Mouse (Mus musculus): ENCODE measurements at regions not wholly inside any gene's neighbourhood (a gene's known extent, or its start where the extent isn't known, plus 50 kb on each side); places are given as distances from the start of the nearest gene placed in this dataset.

DNA sequence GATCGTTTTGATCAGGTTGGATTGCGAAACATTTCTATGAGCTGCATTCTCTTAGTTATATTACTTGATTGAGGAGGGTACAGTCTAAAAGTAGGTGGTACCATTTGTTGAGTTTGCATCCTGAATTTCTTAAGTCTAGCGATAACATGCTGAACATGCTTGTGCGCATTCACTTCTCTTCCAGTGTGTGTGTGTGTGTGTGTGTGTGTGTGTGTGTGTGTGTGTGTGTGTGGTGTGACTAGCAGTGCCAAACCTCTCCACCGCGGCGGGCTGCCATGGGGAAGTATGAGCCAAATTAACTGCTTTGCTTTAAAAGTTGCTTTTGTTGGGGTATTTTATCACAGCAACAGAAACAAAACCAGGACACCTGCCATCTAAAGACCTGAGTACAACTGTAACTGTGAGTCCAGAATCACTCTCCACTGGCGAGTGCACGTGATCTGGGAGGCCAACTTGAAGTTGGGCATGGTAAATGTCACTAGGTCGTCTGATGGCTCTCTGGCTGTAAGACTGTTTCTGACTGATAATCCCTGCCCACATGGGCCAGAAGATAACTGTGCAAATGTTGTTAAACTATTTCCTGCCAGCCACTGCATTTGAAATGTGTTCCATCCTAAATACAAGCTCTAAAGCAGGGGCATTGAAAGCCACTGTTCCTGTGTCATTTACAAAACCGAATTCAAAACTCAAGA, 273.3 kb upstream of the Ppargc1a start:
- no peak for DNase-seq (ENCODE audit: low read depth, low spot score)

DNA sequence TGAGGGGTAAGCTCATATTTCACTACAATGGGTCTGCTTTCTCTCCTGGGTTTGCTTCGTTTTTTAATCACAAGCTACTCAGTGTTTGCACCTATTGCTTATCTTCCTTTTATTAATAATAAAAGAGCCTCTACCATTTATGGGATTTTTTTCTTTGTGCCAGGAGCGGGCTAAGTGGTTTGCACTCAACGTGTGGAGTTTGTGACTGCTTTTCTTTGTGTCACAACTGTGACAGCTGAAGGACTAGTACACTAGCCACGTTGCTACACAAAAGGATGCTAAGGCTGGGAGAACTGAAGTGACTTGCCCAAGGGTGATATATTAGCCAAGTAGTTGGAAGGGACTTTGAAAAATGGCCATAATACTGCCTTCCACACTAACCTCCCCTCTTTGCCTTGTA, 271.8 kb upstream of the Ppargc1a start:
- DNase-seq (ENCODE audit: low read depth, low spot score) = no peak

DNA sequence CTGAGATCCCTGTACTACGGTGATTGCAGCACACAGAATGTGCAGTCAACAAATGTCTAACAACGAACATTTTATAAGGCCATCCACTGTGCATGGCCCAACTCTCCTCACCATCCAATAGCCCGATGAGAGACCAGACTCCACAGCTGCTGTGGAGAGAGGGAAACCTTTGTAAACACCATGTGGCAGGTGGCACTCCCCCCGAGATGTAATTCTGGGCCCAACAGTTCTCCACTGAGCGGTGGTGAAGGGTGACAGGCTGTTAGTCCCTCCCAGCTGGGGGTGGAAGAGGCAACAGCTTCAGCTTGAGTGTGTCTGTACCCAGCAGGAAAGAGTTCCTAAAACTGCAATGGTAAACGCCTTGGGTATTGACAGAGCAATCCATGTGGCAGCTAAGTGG, 263.0 kb upstream of the Ppargc1a start:
- no peak for DNase-seq (ENCODE audit: low read depth, low spot score)

DNA sequence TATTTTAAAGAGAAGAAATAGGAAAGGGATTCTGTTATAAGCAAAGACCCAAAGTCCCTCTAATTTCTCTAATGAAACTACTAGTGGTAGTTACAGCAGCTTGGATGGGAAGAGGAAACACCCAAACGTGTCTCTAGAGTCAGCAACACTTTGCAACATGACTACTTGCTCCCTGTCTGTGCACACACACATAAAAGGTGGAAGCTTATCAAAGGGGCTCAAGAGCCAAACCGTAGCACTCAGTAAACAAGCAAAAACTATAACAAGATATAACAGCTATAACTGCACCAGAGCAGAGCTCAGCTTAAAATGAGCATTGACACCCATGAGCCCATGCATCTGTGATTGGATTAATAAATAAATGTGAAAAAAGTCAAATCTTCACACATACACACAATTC, 262.5 kb upstream of the Ppargc1a start:
- DNase-seq (ENCODE audit: low read depth, low spot score) = no peak

DNA sequence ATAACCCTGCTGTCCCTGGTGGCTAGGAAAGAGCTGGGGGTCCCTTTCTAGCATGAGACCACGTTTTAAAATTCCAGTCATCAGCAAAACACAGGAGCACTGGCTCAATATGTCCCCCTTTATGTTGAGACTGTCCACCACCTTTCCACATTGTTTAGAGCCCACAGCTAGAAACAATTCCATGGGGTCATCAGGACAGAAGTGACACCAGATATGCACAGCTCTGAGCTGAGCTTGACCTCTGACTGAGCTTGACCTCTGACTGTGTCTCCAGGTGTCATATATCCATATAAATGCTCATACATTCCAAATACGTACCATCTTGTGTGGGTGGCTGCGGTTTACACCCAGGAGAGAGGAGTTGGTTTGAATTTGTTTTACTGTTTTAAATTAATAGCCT, 262.1 kb upstream of the Ppargc1a start:
- DNase-seq (ENCODE audit: low read depth, low spot score) = no peak

DNA sequence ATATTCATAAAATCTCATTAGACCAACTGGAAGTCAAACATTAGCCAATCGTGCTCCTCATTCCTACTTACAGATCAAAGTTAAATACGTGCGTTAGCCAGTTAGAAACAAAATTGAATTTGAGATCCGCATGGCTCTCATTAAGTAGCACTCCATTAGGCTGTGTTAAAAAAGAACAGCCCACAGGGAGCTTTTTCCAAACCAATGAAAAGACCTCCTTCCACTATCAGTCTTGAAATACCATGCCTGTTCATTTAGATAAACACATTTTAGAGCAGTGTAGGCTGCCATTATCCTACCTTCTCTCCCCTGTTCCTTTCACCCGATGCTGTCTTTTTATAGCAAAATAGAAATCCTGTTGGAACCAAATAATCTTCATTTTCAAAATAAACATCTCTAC, 261.5 kb upstream of the Ppargc1a start:
- no peak for DNase-seq (ENCODE audit: low read depth, low spot score)

DNA sequence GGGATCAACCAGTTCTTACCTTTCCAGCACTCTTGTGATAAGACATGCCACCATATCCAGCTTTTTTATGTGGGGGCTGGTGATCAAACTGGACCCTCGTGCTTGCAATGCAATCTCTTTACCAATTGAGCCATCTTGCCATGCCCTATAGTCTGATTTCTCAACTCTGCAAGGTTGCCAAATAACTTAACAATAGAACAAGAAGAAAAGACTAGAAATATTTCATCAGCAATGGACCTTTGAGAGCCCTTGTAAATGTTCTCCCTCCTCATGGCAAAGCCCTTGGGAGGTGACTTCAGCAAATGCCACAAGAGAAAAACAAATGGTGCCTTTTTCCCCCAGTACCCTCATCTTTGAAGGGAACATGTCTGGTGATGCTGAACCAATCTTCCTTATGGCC, 258.7 kb upstream of the Ppargc1a start:
- DNase-seq (ENCODE audit: low read depth, low spot score) = no peak

DNA sequence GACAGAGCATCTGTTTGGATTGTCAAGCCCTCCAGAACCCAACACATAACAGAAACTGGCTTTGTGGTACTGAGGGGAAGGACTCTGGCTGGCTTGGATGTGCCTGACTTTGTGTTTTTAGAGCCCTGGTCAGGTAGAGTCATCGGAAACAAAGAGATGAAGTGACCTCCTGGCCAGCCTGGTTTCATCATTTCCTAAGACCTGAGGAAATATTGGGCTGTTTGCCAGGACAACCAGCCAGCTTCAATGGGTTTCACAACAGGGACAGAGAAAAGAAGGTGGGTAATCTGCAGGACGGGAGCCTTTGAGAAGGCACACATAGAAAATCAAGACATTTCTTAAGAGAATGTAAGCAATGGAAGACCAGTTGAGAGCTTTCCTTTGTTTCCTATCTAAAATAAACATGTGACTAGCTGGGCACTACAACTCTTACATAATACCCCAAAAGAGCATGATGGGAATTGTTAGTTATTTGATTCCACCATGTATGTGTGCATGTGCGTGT, 258.1 kb upstream of the Ppargc1a start:
- no peak for DNase-seq (ENCODE audit: low read depth, low spot score)

DNA sequence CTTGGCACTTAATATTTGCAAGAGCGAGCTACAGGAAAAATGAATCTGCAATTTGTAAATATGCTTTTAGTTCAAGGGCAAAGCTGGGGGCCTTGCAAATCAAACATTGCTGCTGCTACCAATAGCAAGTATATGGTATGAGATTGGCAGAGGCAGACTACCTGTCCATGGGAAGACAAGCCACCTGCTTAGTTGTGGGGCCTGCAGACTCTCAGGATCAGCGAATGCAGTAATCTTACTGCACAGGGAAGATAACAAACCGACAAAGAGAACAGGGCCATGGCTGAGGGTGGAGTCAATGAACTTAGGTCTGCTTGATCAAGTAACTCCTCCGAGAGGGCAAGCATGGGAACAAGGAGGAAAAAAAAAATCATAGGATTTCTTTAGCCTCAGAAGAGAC, 257.2 kb upstream of the Ppargc1a start:
- DNase-seq (ENCODE audit: low read depth, low spot score) = no peak

DNA sequence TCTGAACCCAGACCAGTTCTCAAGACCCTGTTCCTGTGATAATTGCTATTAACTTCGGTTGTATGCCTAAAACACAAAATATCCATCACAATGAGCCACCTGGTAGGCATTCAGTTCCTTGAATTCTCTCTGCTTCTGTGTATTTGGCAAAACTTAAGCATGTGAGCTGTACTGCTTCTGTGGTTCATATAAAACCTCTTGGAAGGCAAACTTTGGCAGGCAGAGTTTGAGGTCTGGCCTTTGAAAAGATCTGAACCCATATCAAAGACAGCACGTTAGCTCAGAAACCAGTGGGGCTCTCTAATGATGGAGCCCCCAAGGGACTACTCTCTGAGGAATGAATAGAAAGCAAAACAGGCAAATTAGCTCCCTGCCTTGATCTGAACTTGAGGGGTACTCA, 256.1 kb upstream of the Ppargc1a start:
- no peak for DNase-seq (ENCODE audit: low read depth, low spot score)

DNA sequence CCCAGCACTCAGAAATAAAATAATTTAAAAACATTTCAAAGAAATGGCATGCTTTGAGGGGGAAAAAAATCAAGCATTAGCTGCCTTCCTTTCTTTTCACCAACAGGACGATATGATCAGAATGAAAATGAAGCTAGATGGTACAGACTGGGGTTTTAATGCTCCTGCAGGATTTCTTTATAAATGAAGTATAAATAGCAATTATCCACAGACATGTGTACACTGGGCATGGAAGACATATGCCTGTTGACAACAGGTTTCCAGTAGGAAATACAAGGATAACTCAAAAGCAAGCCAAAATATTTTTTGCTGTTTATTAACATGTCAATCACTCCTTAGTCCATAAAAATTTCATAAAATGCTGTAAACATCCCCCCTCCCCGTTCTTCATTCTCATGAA, 248.7 kb upstream of the Ppargc1a start:
- DNase-seq (ENCODE audit: low read depth, low spot score) = no peak

DNA sequence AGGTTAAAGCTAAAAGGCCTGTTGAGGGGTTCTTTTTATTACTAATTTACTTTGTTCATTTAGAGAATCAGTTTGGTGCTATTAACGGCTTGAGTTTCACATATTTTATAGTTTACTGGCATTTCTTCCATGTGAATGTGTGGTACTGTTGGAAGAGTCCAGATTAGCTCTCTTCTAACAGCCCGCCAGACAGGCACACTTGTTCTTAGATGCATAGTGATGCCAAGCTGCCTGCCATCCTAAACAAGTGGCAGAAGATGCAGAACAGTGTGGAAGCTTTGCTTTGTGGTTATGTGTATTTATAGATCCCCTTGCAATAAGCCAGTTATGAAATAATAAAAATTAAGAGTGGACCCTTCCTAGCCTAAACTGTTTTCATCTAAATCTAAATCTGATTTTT, 244.2 kb upstream of the Ppargc1a start:
- no peak for DNase-seq (ENCODE audit: low read depth, low spot score)

DNA sequence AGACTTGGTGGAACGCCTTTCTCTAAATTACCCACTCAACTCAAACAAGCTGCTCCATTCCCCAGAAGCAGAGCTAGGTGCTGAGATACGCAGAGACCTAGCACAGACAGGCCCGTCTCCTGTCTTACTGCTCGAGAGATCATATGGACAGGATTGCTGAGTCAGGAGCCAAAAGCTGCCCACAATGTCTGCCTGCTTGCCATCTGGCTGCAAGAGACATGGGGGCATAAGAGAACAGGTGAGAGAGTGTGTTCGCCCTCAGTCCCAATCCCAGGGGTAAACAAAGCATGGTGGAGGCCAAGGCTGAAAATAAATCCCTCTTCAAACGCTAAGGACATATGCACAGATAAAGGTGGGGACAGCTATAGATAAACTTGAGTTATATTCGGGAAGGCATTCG, 234.0 kb upstream of the Ppargc1a start:
- no peak for DNase-seq (ENCODE audit: low read depth, low spot score)

DNA sequence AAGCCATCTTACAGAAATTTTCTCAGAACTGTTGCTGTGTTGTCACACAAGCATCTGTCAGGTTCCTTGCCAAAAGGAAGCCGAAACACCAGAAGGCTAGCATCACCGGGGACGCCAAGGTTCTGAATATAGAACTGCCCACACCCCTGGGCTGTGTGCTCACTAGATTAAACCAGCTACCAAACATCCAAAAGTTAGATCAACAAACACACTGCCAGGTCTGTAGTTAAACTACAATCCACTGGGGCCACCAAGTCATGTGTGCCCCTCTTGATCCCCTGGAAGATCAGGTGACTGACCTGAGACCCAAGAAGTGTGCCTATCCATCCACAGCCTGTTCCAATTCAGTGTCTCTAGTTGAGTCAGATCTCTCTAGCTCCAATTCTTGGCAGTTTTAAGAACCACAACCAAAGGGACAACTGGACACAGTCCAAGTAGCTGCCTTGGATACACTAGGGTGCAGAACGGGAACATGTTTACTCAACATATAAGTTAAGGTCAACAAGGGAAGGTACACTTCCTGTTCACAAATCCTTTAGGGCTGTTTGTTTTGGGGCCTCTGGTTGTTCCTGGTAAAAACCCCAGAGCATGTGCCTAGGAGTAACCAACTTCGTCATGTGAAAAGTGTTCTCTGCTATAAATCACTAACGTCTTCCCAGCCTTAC, 232.0 kb upstream of the Ppargc1a start:
- DNase-seq (ENCODE audit: low read depth, low spot score) = no peak

DNA sequence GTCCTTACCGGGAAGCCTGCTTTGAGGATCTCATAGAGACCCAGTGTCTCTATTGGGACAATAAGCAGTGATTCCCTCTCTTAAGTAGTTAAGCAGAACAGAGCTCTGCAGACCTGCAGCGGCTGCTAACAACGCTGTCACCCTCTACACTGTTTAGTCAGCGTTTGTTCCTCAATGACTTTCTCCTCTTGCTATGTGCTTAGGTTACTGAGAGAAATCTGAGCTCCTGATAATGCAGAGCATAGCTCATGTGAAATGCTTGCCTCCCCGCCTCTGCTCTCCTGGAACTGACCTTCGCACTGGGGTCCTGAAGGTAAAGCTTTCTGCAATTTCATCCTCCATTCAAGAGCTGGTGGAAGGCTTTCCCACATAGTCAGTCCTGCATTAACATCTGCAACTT, 226.6 kb upstream of the Ppargc1a start:
- no peak for DNase-seq (ENCODE audit: low read depth, low spot score)

DNA sequence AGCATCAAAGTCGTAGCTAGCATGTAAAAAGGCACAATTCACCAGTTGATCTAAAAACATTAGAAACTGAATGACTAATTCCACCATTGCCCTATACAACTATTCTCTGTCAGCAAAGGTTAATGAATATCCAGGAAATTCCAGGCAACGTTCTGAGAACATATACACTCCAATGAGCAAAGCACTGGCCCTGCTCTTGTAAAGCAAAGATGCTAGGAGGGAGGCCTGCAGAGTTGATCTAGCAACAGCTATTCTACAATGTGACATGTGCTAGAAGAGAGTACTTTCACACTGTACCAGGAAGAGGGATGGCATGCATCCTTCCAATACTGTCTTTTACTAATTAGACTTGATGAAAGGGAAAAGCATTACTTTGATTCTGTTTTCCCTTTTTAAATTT, 225.4 kb upstream of the Ppargc1a start:
- DNase-seq (ENCODE audit: low read depth, low spot score) = no peak

DNA sequence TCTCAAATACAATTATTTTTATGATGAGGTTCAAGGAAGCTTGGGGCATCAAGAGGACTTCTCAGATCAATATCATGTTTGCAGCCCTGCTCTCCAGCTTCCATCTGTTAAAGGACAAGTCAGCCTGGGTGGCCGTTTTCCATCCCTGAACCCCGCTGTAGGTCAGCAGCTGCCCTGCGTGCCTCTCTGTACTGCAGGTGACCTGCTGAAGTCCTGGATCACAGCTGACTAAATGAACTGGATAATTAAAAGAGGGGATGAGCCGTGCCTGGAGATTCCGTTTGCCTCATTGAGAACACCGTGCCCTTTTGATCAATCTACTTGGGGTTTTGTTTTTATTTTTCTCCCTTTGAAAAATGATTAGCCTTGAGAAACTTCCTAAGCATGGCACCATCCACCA, 221.2 kb upstream of the Ppargc1a start:
- DNase-seq (ENCODE audit: low read depth, low spot score) = no peak

DNA sequence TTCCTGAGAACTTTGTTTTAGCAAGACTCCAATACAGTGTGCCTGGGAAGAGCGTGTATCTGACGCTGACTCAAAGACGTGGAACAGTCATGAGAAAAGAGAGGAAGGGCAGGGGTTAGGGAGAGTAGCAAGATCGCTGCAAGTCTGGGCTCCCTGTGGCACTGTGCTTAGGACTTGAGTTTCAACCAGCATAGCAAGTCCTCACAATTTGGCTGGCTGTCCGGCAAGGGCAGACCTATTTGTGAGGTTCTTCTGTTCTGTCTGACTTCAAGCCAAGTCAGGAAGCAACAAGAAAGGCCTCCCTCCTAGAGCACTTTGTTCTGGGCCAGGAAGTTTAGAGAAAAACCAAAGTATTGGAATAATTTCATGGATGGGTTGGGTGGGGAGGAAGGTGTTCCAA, 216.0 kb upstream of the Ppargc1a start:
- DNase-seq (ENCODE audit: low read depth, low spot score) = no peak

DNA sequence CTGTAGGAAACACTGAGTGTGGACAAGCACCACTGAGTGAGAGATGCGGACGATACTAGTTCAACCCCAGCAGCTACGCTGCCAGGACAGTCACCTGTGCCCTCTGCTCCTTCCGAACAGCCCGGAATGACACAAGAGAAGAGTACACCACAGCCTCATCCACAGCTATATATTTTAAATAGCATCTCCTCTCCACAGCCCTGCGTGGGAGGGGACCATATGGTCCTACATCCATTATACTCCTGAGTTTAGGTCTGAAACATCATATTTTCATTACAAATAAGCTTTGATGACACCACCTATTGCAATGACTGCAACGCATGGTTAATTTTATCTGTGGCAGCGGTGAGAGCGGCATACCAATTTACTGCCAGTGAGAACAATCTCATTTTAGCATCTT, 215.6 kb upstream of the Ppargc1a start:
- DNase-seq (ENCODE audit: low read depth, low spot score) = no peak

DNA sequence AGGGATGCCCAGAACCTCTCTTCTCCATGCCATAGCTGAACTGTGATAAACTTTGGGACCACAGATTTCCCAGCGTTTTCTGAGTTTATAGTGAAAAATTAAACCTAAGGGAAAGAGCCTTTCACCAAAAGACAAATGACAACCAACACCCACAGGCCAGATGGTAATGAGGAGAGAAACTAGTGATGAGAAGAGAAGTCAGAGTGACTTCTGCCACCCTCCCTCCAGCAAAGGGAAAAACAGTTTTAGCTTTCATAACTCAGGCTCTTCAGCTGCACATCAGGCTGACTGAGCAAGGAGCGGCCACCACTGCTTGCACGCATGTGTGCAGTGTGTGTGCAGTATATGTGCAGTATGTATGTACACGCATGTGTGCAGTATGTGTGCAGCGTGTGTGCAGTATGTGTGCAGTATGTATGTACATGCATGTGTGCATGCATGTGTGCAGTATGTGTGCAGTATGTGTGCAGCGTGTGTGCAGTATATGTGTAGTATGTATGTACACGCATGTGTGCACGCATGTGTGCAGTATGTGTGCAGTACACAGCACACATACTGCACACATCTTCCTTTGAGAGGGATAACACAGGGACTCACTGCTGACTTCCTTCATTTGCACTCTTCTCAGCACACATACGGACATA, 208.1 kb upstream of the Ppargc1a start:
- no peak for DNase-seq (ENCODE audit: low read depth, low spot score)

DNA sequence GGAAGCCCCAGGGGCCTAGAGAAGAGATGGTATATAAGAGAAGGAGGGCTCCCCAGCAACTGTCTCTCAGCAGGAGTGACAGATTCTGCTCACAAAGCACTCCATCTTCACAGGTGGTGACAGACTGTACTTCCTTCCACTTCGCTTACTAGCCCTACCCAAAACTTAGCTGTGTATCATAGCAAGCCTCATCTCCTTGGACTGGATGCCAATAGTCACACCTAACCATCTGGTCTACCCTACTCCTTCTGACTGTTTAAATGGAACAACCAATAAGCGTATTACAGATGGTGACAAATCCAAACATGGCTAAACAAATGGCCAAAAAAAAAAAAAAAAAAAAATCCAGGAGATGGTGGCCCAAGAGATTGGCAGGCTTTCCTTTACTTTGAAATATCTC, 204.1 kb upstream of the Ppargc1a start:
- no peak for DNase-seq (ENCODE audit: low read depth, low spot score)

DNA sequence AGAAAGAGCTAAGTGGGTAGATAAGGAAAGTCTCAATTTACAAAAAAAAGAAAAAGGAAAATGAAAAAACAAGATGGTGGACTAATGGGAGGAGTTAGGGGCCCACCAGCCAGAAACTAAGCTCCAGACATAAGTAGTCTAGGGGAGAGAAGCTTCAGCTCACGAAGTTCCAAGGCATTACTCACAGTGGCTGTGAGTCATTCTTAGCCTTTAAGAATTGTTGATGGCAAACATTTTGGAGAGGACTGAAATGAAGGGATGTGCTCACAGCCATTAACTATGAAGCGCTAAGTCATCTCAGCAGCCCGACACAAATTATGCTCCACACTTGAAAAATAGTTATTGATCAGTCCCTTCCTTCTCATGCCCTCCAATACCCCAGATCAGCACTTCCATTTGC, 198.6 kb upstream of the Ppargc1a start:
- DNase-seq (ENCODE audit: low read depth, low spot score) = no peak

DNA sequence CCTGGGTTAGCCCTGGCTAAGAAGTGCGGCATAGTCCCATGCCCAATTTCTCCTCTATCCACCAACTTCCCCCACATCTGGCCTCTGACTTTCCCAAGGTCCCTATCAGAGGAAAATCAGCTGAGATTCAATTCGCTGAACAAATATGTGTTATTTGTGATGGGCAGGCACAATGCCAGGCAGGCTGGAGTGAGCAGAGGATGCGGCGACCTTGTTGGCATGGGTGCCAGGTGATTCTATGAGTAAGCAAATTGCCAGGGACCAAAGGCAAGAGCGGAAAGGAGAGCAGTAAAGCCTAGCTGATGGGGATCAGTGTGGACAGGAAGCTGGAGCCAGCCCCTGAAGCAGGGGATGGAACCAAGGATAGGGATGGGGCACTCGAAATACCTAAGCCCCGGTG, 196.9 kb upstream of the Ppargc1a start:
- no peak for DNase-seq (ENCODE audit: low read depth, low spot score)
